Mouse (Mus musculus): ENCODE data around the gene Tsn. TPM values are rescaled to one million over a fixed set of nuclear protein-coding genes. Genes with fewer than 3 reads are reported as not detected.

Gene Tsn
- 182 and 189 TPM in 2 replicates for polyA plus RNA-seq (2015; fragmentation: Nextera tagmentation; extraction: Ambion mirVana)

DNA sequence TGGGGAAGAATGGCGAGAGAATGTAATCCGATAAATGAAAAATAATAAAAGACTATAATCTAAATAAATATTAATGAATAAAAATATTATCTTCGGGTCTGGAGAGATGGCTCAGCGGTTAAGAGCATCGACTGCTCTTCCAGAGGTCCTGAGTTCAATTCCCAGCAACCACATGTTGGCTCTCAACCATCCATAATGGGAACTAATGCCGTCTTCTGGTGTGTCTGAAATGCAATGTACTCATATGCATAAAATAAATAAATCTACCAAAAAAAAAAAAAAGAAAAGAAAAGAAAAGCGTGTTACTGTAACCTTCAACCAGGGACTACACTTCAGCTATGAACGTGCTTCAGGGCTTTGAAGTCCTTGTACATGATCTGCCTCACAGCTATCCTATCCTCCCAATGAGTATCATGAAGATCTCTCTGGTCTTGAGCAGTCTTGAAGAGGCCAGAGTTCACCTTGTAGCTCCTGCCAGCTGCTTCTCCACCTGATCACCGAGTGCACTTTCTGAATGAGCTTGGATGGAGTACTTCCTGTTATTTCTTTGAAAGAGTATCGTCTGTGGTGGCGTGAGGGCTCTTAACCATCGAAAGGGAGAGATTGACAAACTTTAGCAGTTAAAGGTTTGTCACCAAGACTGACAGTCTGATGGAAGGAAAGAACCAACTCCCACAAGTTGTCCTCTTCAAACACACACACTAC is at the start of gene Tsn:
Gene Tsn (minus strand): TSS at position 118 of the 705 bp plus-strand sequence.
- 42% methylated on average over 12 of the region's 12 CpGs for WGBS
- peak within 1 kb of the TSS; percentile 91 for H3K27ac ChIP-seq
- peaks cover 4% of the 10 kb centered on the region; the same call in 1 of the 2 replicates for H3K27me3 ChIP-seq
- peak within 1 kb of the TSS; percentile 91 for H3K4me3 ChIP-seq
- peak within 1 kb of the TSS; percentile 86 for H3K9ac ChIP-seq
- 0 out of 2 replicates have a peak, but pooled peaks cover 6% of the 10 kb centered on the region for H3K36me3 ChIP-seq
- peak within 1 kb of the TSS; percentile 69 for H3K4me2 ChIP-seq
- H3K4me1 ChIP-seq (replicated peaks), result peaks cover 8% of the 10 kb centered on the region
- no peak for ATAC-seq (replicated peaks; ENCODE audit: insufficient number of reproducible peaks, insufficient read depth, low FRiP score, low read depth)
- no peaks in the 10 kb centered on the region for H3K9me3 ChIP-seq (replicated peaks)

DNA sequence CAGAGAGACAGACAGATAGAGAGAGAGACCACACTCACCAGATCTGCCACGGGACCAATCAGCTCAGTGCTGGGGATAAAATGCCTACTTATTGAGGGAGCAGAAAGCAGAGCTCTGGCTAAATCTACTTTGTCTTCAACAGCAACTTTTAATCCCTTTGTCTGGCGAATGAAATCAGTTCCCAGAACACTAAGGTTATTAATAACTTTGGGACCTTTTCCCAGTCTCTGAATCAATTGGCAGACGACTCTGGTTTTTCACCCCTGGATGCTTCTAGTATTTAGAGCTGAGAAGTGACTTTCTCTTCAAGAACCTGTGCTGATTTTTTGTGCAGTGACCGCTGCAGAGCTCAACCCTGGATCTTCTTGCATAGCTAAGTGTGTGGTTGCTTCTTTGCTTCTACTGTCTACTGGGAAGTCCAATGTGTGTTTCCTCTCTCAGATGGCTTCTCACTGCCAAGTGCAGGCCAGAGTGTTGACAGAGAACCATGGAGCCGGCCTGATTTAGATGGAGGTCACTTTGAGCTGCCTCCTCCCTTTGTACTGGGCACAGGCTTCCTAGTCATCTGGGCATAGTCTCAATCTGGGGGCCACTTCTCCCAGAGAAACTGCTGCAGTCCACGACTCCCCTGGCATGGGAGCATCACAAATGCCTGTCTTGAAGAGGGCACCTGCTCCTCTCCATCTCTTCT is 47.7 kb upstream of the Tsn start:
- peak overlapping the region; percentile 89 for H3K27ac ChIP-seq
- no peaks in the 10 kb centered on the region for H3K36me3 ChIP-seq
- H3K9me3 ChIP-seq (replicated peaks), result no peaks in the 10 kb centered on the region
- peak overlapping the region; percentile 36 for H3K4me2 ChIP-seq
- ATAC-seq (replicated peaks; ENCODE audit: insufficient number of reproducible peaks, insufficient read depth, low FRiP score, low read depth), result peak; percentile 83
- H3K4me3 ChIP-seq, result no peak overlapping the region; the same call in 1 of the 2 replicates
- H3K9ac ChIP-seq, result no peak overlapping the region
- H3K4me1 ChIP-seq (replicated peaks), result peaks cover 17% of the 10 kb centered on the region
- no peaks in the 10 kb centered on the region for H3K27me3 ChIP-seq
- WGBS, result 30% methylated on average over 6 of the region's 6 CpGs

GRCm38 (mm10) chr1:118349922-118350321 is 38.4 kb upstream of the Tsn start:
- H3K9ac ChIP-seq, result no peak overlapping the region
- WGBS, result 74% methylated on average over 3 of the region's 3 CpGs
- no peak overlapping the region for H3K27ac ChIP-seq
- no peak overlapping the region for H3K4me2 ChIP-seq
- ATAC-seq (replicated peaks; ENCODE audit: insufficient number of reproducible peaks, insufficient read depth, low FRiP score, low read depth), result no peak
- no peaks in the 10 kb centered on the region for H3K36me3 ChIP-seq
- H3K4me3 ChIP-seq, result no peak overlapping the region
- H3K27me3 ChIP-seq, result no peaks in the 10 kb centered on the region
- H3K4me1 ChIP-seq (replicated peaks), result no peaks in the 10 kb centered on the region
- no peaks in the 10 kb centered on the region for H3K9me3 ChIP-seq (replicated peaks)

DNA sequence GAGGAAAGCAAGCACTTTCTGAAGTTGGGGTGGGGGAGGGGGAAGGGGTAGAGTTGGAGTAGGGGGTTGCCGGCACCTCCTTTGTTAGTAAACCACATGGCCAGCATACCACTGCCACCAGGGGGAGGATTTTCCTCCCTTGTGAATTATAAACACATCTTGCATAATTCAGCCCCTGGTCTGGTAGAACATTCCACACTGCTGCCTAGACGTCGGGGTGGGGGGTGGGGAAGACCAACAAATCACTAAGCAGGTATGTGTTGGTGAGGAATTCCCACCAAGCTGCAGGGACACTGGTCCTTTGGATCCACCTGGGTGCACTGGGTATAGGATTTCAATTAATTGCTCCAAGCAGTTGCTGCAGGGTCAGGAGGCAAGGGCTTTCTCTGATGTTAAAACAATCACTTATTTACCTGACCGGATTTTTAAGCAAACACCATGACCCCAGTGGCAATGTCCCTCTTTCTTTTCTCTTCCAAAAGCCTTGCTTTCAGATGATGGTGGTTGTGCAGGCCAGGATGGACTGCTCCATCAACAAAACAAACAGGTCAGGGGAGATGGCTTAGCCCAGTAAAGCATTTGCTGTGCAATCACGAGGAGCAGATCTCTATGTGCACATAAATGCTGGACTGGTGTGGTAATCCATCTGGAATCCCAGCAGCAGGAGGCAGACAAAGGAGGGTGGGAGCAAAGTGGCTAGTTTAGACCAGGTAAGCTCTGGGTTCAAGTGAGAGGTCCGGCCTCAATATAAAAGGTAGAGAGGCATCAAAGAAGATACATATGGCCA is 32.3 kb upstream of the Tsn start:
- 32% methylated on average over 6 of the region's 6 CpGs for WGBS
- Histone ChIP-seq H3K36me3 (no peaks in the 10 kb centered on the region), H3K9me3 (replicated peaks) (no peaks in the 10 kb centered on the region), H3K27me3 (no peaks in the 10 kb centered on the region), H3K9ac (no peak overlapping the region), H3K4me2 (no peak overlapping the region), H3K4me3 (no peak overlapping the region), H3K4me1 (replicated peaks) (peaks cover 4% of the 10 kb centered on the region; the same call in 1 of the 2 replicates), H3K27ac (no peak overlapping the region)
- ATAC-seq (replicated peaks; ENCODE audit: insufficient number of reproducible peaks, insufficient read depth, low FRiP score, low read depth), result no peak

DNA sequence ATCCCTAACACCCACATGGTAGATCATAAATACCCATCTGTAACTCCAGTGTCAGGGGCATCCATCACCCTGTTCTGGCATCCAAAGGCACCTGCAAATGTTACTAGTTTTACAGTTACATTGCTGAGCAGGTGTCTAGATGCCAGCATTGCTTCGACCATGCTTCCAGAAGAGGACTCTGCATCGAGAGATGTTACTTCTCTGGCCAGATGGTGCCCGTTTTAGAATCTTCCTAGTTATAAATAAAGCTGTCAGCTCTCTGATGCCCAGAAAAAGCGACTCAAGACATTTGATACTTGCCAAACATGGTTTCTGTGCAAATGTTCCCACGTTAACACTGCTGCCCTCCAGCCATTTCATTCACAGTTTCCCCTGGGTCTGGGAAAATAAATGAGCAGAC is 26.4 kb upstream of the Tsn start:
- peaks cover 20% of the 10 kb centered on the region for H3K36me3 ChIP-seq
- H3K9ac ChIP-seq, result no peak overlapping the region
- no peaks in the 10 kb centered on the region for H3K9me3 ChIP-seq (replicated peaks)
- no peak overlapping the region for H3K4me3 ChIP-seq
- ATAC-seq (replicated peaks; ENCODE audit: insufficient number of reproducible peaks, insufficient read depth, low FRiP score, low read depth), result no peak
- WGBS, result 50% methylated on average over 5 of the region's 5 CpGs
- no peaks in the 10 kb centered on the region for H3K27me3 ChIP-seq
- H3K4me1 ChIP-seq (replicated peaks), result peaks cover 4% of the 10 kb centered on the region; the same call in 1 of the 2 replicates
- no peak overlapping the region for H3K4me2 ChIP-seq
- no peak overlapping the region for H3K27ac ChIP-seq

DNA sequence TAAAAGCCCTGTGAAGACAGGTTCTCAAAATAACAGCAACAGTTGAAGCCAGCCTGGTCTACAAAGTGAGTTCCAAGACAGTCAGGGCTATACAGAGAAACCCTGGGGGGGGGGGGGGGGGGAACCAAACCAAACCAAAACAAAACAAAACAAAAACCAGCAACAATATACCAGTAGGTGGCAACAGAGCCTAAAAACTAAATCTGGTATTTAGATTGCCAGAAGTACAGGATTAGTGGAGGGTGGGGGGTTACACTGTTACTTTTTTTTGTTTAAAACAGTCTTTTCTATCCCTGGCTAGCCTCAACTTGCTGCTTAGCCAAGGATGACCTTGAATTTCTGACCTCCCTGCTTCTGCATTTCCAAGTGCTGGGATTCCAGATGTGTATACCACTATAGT is 24.3 kb upstream of the Tsn start:
- Histone ChIP-seq H3K9me3 (replicated peaks) (no peaks in the 10 kb centered on the region), H3K9ac (no peak overlapping the region), H3K36me3 (peaks cover 41% of the 10 kb centered on the region), H3K27me3 (no peaks in the 10 kb centered on the region), H3K27ac (no peak overlapping the region), H3K4me2 (no peak overlapping the region), H3K4me1 (replicated peaks) (no peaks in the 10 kb centered on the region), H3K4me3 (no peak overlapping the region)
- no peak for ATAC-seq (replicated peaks; ENCODE audit: insufficient number of reproducible peaks, insufficient read depth, low FRiP score, low read depth)

DNA sequence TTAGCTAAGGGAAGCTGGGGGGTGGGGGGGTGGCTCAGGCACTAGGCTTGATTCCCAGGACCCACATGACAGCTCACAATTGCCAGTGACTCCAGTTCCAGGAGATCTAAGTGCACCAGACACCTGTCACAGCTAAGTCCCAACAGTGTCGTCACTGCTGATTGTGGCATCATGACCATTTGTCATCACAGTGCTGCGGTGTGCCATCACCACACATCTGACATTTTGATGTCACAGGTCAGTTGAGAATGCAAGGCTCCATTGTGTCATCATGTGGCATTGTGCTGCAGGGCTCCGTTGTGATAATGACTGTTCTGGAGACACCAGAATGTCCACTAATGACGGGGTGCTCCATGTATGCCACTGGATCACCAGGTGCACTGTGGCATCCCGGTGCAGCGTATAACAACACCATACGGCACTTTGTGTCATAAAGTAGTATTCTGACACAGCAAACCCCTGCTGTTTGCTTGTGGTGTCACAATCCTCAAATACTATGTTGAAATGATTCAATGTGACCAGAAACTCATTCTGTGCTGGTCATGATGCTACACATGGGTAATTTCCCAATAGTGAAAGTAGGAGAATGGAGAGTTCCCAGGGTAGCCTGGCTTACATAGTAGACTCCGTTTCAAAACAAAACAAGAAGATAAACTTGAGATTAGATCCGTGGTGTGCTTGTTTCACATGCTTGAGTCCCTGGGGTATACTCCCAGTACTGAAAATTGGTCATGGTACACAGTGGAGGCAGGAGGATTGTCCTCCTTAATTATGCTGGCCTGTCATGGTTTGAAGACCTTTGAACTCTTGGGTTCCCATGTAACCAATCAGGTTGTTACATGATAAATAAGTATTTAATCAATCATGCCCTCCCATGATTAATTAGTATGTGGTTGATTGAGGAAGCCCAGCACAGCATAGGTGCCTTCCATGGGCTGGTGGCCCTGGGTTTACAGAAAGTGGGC is 23.5 kb upstream of the Tsn start:
- no peaks in the 10 kb centered on the region for H3K4me1 ChIP-seq (replicated peaks)
- H3K36me3 ChIP-seq, result peaks cover 49% of the 10 kb centered on the region
- H3K27me3 ChIP-seq, result no peaks in the 10 kb centered on the region
- H3K9ac ChIP-seq, result no peak overlapping the region
- no peak overlapping the region for H3K4me3 ChIP-seq
- no peak overlapping the region for H3K27ac ChIP-seq
- ATAC-seq (replicated peaks; ENCODE audit: insufficient number of reproducible peaks, insufficient read depth, low FRiP score, low read depth), result no peak
- no peak overlapping the region for H3K4me2 ChIP-seq
- H3K9me3 ChIP-seq (replicated peaks), result no peaks in the 10 kb centered on the region
- WGBS, result 80% methylated on average over 9 of the region's 9 CpGs

DNA sequence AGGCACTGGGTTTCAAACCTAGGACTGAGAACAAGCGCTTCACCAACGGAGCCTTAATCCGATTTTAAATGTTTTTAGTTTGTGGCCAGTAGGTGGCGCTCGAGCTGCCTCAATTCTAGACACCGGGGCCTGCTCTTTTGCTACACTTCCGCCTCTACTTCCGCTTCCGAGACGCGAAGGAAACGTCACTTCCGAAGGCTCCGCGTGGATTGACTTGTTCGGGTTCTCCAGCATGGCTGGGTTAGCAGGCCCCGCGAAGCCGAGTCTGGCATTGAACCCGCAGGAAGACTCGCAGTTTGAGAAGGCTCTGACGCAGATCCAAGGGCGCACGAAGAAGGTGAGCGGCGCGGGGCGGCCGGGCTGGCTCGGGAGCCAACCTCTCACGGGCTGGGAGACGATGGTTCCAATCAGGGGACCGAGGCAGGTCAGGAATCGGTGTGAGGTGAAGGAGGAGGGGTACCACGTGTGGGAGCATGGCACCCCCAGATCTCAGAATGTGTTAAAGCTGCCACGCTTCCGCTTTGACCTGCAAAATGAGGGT is 10.2 kb upstream of the Tsn start, which contains the start of gene Nifk:
Gene Nifk (plus strand): TSS at position 179 of the 541 bp plus-strand sequence.
- Histone ChIP-seq H3K9ac (peak within 1 kb of the TSS; percentile 78), H3K27me3 (0 out of 2 replicates have a peak, but pooled peaks cover 3% of the 10 kb centered on the region), H3K27ac (peak within 1 kb of the TSS; percentile 55), H3K4me1 (replicated peaks) (peaks cover 15% of the 10 kb centered on the region), H3K4me3 (peak within 1 kb of the TSS; percentile 90), H3K4me2 (peak within 1 kb of the TSS; percentile 87), H3K36me3 (peaks cover 20% of the 10 kb centered on the region), H3K9me3 (replicated peaks) (no peaks in the 10 kb centered on the region)
- peak; percentile 84 for ATAC-seq (replicated peaks; ENCODE audit: insufficient number of reproducible peaks, insufficient read depth, low FRiP score, low read depth)
- WGBS, result under 1% methylated on average over 37 of the region's 37 CpGs

- peaks cover 15% of the 10 kb centered on the region for H3K4me1 ChIP-seq (replicated peaks)
- H3K9me3 ChIP-seq (replicated peaks), result no peaks in the 10 kb centered on the region
- WGBS, result 65% methylated on average over 2 of the region's 2 CpGs
- no peak overlapping the region for H3K4me2 ChIP-seq
- H3K27me3 ChIP-seq, result peaks cover 7% of the 10 kb centered on the region; the same call in 1 of the 2 replicates
- peaks cover 18% of the 10 kb centered on the region for H3K36me3 ChIP-seq
- H3K9ac ChIP-seq, result no peak overlapping the region
- no peak overlapping the region for H3K4me3 ChIP-seq
- H3K27ac ChIP-seq, result no peak overlapping the region
- ATAC-seq (replicated peaks; ENCODE audit: insufficient number of reproducible peaks, insufficient read depth, low FRiP score, low read depth), result no peak
Measured at GRCm38 (mm10) chr1:118320696-118321095, 9.2 kb upstream of the Tsn start.
